Mouse (Mus musculus) neural tube, embryonic 14.5 days (tissue): Measurements from ENCODE around the gene Eif4ebp2. TPM values are rescaled to one million over a fixed set of nuclear protein-coding genes. Genes with fewer than 3 reads are reported as not detected.

Source experiments
- ATAC-seq: fragments of 200-750 bp; cut with Nextera tagmentation; 2 replicates; pipeline ENCODE4 v1.8.0; 2017; ENCODE audit warnings: low read depth, mild to moderate bottlenecking, moderate TSS enrichment, moderate library complexity
- H3K27ac ChIP-seq: fragments of 300-500 bp; sonication (generic); 2 replicates; pipeline ENCODE4 v1.5.1; 2014; ENCODE audit warnings: low read depth, mild to moderate bottlenecking, control low read depth, low read length, moderate library complexity, mixed read lengths
- H3K27me3 ChIP-seq: fragments of 300-500 bp; sonication (generic); 2 replicates; pipeline ENCODE4 v1.6.1; 2014; ENCODE audit warnings: low read length; ENCODE audit not compliant: control insufficient read depth, insufficient read depth
- H3K36me3 ChIP-seq: fragments of 300-500 bp; sonication (generic); 2 replicates; pipeline ENCODE4 v1.6.1; 2014; ENCODE audit warnings: low read length, mixed read lengths; ENCODE audit not compliant: control insufficient read depth, insufficient read depth
- H3K4me1 ChIP-seq: fragments of 300-500 bp; sonication (generic); 2 replicates; pipeline ENCODE4 v1.6.1; 2014; ENCODE audit warnings: low read length; ENCODE audit not compliant: control insufficient read depth, insufficient read depth
- H3K4me2 ChIP-seq: fragments of 300-500 bp; sonication (generic); 2 replicates; pipeline ENCODE4 v1.6.1; 2014; ENCODE audit warnings: mild to moderate bottlenecking, low read depth, low read length, control low read depth
- H3K4me3 ChIP-seq: fragments of 300-500 bp; sonication (generic); 2 replicates; pipeline ENCODE4 v1.5.1; 2014; ENCODE audit warnings: low read depth, low read length, control low read depth, mixed read lengths
- H3K9ac ChIP-seq: fragments of 300-500 bp; sonication (generic); replicated peaks from 2 replicates; pipeline ENCODE4 v1.6.1; 2014; ENCODE audit warnings: low read depth, mild to moderate bottlenecking, control low read depth, low read length, mixed read lengths
- H3K9me3 ChIP-seq: fragments of 300-500 bp; sonication (generic); 2 replicates; pipeline ENCODE4 v1.6.1; 2016; ENCODE audit warnings: low read length; ENCODE audit not compliant: control insufficient read depth
- WGBS: fragments of 180-500 bp; shearing (Covaris S2); extraction: QIAGEN DNeasy Blood & Tissue Kit; methylation state at CpG from one replicate; pipeline ENCODE4 v1.1.7; 2014; 5-methylcytosine and 5-hydroxymethylcytosine counted together
- polyA plus RNA-seq: library from polyadenylated mRNA; unstranded; fragments of >200 nt; fragmentation: Nextera tagmentation; extraction: Ambion mirVana; gene quantifications from 2 replicates; pipeline ENCODE4 v1.2.1, GENCODE M21; 2014

Eif4ebp2 gene
- 33.7 and 40.0 TPM in 2 replicates for polyA plus RNA-seq

DNA sequence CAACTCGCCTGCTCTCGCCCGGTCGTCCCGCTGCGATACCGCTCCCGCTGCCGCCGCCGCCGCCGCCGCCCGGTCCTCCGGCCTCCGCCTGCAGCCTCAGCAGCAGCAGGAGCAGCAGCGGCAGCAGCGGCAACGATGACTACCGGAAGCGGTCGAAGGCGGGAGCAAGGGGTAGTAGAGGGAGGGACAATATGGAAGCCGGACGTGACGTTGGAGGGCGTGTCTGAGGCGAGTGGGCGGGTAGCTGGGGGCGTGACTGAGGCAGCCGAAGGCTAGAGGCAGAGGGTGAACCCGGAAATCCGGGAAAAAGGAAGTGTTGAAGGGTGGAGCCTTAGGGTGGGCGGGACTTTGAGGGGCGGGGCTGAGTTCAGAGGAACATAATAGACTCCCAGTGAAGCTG is at the start of gene Eif4ebp2:
Eif4ebp2 (minus strand) TSS at position 17 of the 400 bp plus-strand sequence.
- no peaks in the 10 kb centered on the region for H3K9me3 ChIP-seq
- H3K4me3 ChIP-seq, result peak within 1 kb of the TSS; percentile 99
- peak within 1 kb of the TSS; percentile 86 for H3K27ac ChIP-seq
- no peaks in the 10 kb centered on the region for H3K27me3 ChIP-seq
- peak within 1 kb of the TSS; percentile 56 for H3K4me2 ChIP-seq
- H3K36me3 ChIP-seq, result no peaks in the 10 kb centered on the region
- peak within 1 kb of the TSS; percentile 94 for H3K9ac ChIP-seq
- WGBS, result 0% methylated on average over 36 of the region's 36 CpGs
- peaks cover 19% of the 10 kb centered on the region; the same call in 1 of the 2 replicates for H3K4me1 ChIP-seq
- peak; percentile 98 for ATAC-seq

DNA sequence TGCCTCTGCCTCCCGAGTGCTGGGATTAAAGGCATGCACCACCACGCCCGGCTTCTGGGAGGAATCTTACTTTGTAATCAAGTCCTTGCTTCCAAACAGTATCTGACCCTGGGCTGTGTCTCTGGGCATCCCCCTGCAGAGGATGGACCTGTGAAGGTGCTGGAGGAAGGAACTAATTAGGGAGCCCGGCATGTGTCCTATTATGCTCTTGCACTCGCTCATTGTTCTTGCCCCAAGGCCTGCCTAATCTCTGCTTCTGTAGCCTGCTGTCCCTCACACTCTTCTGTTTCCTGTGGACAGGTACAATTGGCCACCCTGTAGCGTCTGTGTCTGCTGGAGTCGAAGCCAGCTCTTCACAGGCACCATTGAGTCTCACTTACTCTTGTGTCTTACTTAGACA is 48.3 kb upstream of the Eif4ebp2 start:
- no peak overlapping the region for H3K9ac ChIP-seq
- H3K9me3 ChIP-seq, result no peaks in the 10 kb centered on the region; the same call in 1 of the 2 replicates
- H3K36me3 ChIP-seq, result no peaks in the 10 kb centered on the region
- no peak overlapping the region for H3K4me2 ChIP-seq
- no peak overlapping the region for H3K27ac ChIP-seq
- no peak for ATAC-seq
- 80% methylated on average over 7 of the region's 7 CpGs for WGBS
- no peaks in the 10 kb centered on the region for H3K4me1 ChIP-seq
- H3K4me3 ChIP-seq, result no peak overlapping the region
- H3K27me3 ChIP-seq, result no peaks in the 10 kb centered on the region

DNA sequence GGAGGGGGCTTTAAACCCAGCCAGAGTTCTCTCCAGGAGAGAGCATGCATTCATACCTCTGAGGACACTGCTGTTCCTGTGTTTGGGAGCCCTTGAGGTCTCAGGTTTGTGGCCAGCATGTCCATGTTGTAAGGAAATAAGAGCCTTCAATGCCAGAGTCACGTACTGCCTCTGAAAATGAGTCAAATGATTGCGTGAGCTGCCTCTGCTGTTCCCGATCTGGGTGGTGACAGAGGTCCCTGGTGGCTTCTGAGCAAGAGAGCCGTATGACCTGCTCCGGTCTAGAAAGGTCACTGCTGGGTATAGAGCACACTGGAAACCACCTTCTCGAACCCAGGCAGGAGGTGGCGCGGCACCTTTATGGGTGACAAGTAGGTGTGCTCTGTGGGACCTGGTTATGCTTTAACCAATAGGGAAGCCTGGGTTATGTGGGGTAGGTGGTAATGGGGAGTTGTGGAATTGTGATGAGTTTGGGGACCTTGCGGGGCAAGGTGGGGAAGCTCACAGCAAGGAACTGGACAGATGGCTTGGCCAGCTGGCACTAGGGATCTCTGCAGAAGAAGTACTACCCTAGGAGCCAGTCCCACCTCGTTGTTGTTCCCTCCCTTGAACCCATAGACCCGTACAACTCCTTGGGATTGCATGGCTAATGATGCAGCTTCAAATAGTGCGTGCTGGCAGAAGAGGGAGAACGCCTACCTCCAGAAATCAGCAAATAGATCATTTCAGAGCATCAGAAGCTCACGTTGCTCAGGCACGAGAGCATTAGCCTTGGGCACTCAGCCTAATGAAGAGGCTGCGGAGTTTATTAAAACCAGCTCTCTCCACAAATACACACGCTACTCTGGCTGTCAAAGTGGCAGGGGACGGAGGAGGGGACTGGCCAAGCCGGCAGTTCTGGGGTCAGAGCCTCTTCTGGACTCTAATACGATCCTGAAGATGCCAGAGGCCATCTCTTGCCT is 47.3 kb upstream of the Eif4ebp2 start:
- no peak overlapping the region for H3K4me3 ChIP-seq
- no peak overlapping the region for H3K9ac ChIP-seq
- no peak for ATAC-seq
- H3K27ac ChIP-seq, result no peak overlapping the region
- H3K36me3 ChIP-seq, result no peaks in the 10 kb centered on the region
- no peaks in the 10 kb centered on the region; the same call in 1 of the 2 replicates for H3K9me3 ChIP-seq
- no peaks in the 10 kb centered on the region for H3K4me1 ChIP-seq
- H3K4me2 ChIP-seq, result no peak overlapping the region
- H3K27me3 ChIP-seq, result no peaks in the 10 kb centered on the region
- WGBS, result 77% methylated on average over 20 of the region's 20 CpGs

DNA sequence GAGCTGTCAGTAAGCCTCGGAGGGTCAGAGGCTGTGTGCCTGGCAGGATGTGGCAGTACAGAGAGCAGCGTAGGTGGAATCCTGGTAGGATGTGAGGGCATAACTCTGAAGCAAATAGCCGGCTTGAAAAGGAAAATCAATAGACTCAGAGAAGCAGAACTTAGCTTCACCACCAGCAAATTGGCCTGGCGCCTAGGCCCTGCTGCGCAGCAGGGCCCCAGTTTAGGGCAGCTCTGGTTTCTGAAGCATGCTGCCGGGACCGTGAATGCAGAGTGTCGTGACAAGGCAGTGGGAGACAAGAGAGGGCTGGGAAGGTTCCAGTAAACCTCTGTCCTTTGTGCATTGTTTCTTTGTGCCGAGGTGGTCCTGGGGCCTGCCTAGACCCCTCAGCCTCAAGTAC is 43.8 kb upstream of the Eif4ebp2 start:
- H3K4me2 ChIP-seq, result no peak overlapping the region
- H3K27ac ChIP-seq, result no peak overlapping the region
- H3K4me3 ChIP-seq, result no peak overlapping the region
- no peaks in the 10 kb centered on the region for H3K9me3 ChIP-seq
- WGBS, result 51% methylated on average over 9 of the region's 9 CpGs
- no peaks in the 10 kb centered on the region for H3K27me3 ChIP-seq
- H3K36me3 ChIP-seq, result no peaks in the 10 kb centered on the region
- no peak overlapping the region for H3K9ac ChIP-seq
- H3K4me1 ChIP-seq, result no peaks in the 10 kb centered on the region
- no peak for ATAC-seq

DNA sequence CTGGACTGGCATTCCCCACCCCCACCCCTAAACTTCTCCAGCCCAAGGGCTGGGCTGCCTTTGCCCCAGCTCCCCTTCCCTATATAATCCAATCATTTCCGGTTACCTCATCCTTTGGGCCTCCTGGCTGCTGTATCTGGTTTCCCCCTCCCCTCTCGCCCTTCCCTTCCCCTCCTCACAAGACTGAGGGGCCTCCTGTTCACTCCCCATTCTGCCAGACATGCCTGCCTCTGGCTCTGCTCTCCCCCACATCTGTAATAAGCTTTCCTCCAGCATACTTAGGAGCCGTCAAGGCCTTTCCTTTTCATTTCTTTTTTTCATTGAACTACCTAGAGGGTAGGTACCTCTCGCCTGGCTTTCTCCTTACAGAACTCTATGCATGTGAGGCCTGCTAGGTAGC is 43.0 kb upstream of the Eif4ebp2 start:
- H3K4me3 ChIP-seq, result no peak overlapping the region
- H3K27ac ChIP-seq, result no peak overlapping the region
- H3K36me3 ChIP-seq, result no peaks in the 10 kb centered on the region
- H3K9me3 ChIP-seq, result no peaks in the 10 kb centered on the region
- H3K4me2 ChIP-seq, result no peak overlapping the region
- no peak overlapping the region for H3K9ac ChIP-seq
- no peaks in the 10 kb centered on the region for H3K27me3 ChIP-seq
- ATAC-seq, result no peak
- 65% methylated on average over 4 of the region's 4 CpGs for WGBS
- no peaks in the 10 kb centered on the region for H3K4me1 ChIP-seq

DNA sequence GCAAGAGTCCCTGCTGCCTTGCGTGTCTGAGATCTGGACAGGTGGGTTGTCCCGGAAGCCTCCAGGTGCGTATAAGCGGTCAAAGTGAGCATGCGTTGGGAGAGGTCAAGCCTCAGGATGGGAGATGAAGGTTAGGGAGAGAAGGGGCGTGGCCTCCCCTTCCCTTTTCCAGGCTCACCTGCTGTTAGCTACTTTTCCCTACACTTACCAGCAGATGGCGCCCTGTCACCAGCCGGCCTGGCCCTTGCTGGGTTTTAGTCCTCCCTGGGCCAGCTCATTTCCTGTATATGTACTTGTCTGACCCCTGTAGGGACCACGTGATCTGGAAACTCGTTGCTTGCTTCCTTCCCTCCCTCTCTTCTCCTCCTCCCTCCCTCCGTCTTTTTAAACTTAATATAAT is 39.6 kb upstream of the Eif4ebp2 start:
- Histone ChIP-seq H3K9me3 (no peaks in the 10 kb centered on the region), H3K27ac (no peak overlapping the region), H3K36me3 (no peaks in the 10 kb centered on the region), H3K4me1 (no peaks in the 10 kb centered on the region), H3K4me3 (no peak overlapping the region), H3K9ac (no peak overlapping the region), H3K4me2 (no peak overlapping the region), H3K27me3 (no peaks in the 10 kb centered on the region)
- WGBS, result 14% methylated on average over 11 of the region's 11 CpGs
- ATAC-seq, result peak; percentile 70

DNA sequence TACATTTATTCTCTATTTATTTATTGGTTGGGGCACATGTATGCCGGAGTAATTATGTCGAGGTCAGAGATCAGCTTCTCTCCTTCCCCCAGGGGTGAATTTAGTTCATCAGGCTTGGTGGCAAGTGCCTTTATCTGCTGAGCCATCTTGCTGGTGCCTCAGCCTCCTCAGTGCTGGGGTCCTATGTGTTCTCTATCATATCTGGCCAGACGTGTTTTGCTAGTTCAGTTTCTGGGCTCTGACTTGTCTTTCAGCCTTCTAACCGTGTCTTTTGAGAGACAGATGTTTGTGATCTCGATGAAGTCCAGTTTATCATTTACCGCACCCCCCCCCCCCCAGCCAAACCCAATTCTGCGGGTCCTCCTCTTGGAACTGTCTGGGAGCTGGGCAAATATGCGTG is 39.1 kb upstream of the Eif4ebp2 start:
- no peak overlapping the region for H3K27ac ChIP-seq
- no peak for ATAC-seq
- no peak overlapping the region for H3K4me2 ChIP-seq
- no peak overlapping the region for H3K9ac ChIP-seq
- H3K4me3 ChIP-seq, result no peak overlapping the region
- no peaks in the 10 kb centered on the region for H3K4me1 ChIP-seq
- H3K9me3 ChIP-seq, result no peaks in the 10 kb centered on the region
- 51% methylated on average over 8 of the region's 8 CpGs for WGBS
- H3K36me3 ChIP-seq, result no peaks in the 10 kb centered on the region
- no peaks in the 10 kb centered on the region for H3K27me3 ChIP-seq

DNA sequence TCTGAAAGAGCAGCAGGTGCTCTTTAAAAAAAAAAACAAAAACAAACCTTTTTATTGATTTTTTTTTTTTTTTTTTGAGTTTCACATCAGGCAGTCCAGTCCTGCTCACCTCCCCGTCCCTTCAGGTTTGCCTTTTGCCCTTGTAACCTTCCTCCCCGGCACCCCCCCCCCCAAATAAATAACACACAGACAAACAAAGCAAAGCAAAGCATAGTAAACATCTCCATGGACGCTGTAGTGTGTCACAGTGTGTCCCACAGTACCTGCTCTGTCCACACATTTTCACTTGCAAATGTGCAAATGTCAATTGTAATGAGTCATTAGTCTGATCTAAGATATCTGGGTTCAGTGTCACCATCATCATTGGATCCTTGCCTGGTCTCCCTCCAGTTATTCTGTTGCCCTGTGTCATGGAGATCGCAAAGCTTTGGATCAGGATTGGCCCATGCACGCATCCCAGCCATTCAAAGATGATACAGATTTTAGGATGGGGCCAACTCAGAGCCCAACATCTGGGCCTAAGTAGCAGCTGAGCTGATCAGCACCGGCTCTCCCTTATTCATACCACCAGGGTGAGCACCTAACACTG is 36.2 kb upstream of the Eif4ebp2 start:
- ATAC-seq, result no peak
- Histone ChIP-seq H3K4me1 (no peaks in the 10 kb centered on the region), H3K27ac (no peak overlapping the region), H3K4me3 (no peak overlapping the region), H3K36me3 (no peaks in the 10 kb centered on the region), H3K9ac (no peak overlapping the region), H3K9me3 (no peaks in the 10 kb centered on the region), H3K4me2 (no peak overlapping the region), H3K27me3 (no peaks in the 10 kb centered on the region)
- 85% methylated on average over 6 of the region's 6 CpGs for WGBS
